21 mouse cellular contexts compared by ENCODE assay signal in the genomic region with DNA sequence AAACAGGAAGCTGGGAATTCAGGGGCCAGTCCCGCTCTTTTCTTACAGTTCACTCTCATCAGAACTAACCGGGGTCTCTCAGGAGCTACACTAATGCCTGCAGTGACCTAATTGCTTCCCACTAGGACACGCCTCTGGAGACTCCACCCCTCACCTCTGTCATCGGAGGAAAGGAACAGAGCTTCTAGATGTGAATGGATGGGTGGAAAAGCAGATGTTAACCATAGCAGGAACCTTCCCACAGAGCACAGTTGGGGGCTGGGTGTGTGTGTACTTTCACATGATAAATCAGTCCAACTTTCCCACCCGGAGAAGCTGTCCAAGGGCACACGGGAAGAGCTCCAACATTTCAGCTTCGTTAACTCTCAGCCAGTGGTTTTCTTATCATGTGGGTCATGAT.
DNase-seq lines count a peak whose midpoint lies in the region; ATAC-seq and TF ChIP-seq lines count a peak whose summit lies in the region.
"Had no signal": no experiment of that assay in that cellular context is flagged by ENCODE, and none has a peak within 500 bp of the region (broad histone marks: within the 10 kb centered on the region; RNA-seq: fewer than 3 reads in every experiment).

No protein-coding gene starts in this region.

- H3K36me3 ChIP-seq in heart, embryonic 10.5 days = no peaks in the 10 kb centered on the region
- no peaks in the 10 kb centered on the region for H3K36me3 ChIP-seq in lung, embryonic 15.5 days
- H3K36me3 ChIP-seq in stomach, embryonic 14.5 days (ENCODE audit: control insufficient read depth, insufficient read depth, low read length) = no peaks in the 10 kb centered on the region
- H3K36me3 ChIP-seq: forebrain, embryonic 15.5 days; hindbrain, embryonic 15.5 days; limb, embryonic 12.5 days had no signal

- H3K27ac ChIP-seq in heart, embryonic 10.5 days = no peak overlapping the region
- H3K27ac ChIP-seq in lung, embryonic 15.5 days = 0 out of 2 replicates have a peak overlapping the region, but pooled peaks have one; percentile 12
- no peak overlapping the region for H3K27ac ChIP-seq in stomach, embryonic 14.5 days (ENCODE audit: low read length)
- H3K27ac ChIP-seq: forebrain, embryonic 15.5 days; gastrocnemius, adult 2 months; hindbrain, embryonic 15.5 days; limb, embryonic 12.5 days had no signal

- H3K4me1 ChIP-seq in heart, embryonic 10.5 days = 0 out of 2 replicates have a peak, but pooled peaks cover 6% of the 10 kb centered on the region
- peaks cover 14% of the 10 kb centered on the region for H3K4me1 ChIP-seq in lung, embryonic 15.5 days
- H3K4me1 ChIP-seq in lung, adult 2 months (ENCODE audit: control insufficient read depth, insufficient read depth, low read length) = no peaks in the 10 kb centered on the region
- peaks cover 5% of the 10 kb centered on the region; the same call in 1 of the 2 replicates for H3K4me1 ChIP-seq in stomach, embryonic 14.5 days (ENCODE audit: control insufficient read depth, insufficient read depth, low read length)

- no peak for TF ChIP-seq POLR2A in lung, adult 2 months (IDR thresholded peaks at IDR 0.05; ENCODE audit: borderline replicate concordance, extremely low read depth, low read depth, low read length)

- no peak overlapping the region; the same call in 1 of the 2 replicates for H3K4me2 ChIP-seq in lung, embryonic 15.5 days
- no peak overlapping the region for H3K4me2 ChIP-seq in stomach, embryonic 14.5 days (replicated peaks; ENCODE audit: low read depth, low read length)
- H3K4me2 ChIP-seq: forebrain, embryonic 15.5 days; hindbrain, embryonic 15.5 days; limb, embryonic 12.5 days; midbrain, embryonic 11.5 days had no signal

- TF ChIP-seq CTCF in lung, adult 2 months (IDR thresholded peaks at IDR 0.05; ENCODE audit: insufficient read depth, low read length) = no peak

- peaks cover 22% of the 10 kb centered on the region for H3K27me3 ChIP-seq in heart, embryonic 10.5 days (ENCODE audit: insufficient read depth, poor library complexity, severe bottlenecking)
- peaks cover 3% of the 10 kb centered on the region for H3K27me3 ChIP-seq in lung, embryonic 15.5 days
- H3K27me3 ChIP-seq in stomach, embryonic 14.5 days (ENCODE audit: control insufficient read depth, insufficient read depth, low read length) = no peaks in the 10 kb centered on the region
- H3K27me3 ChIP-seq: forebrain, embryonic 15.5 days; hindbrain, embryonic 15.5 days had no signal

- H3K9me3 ChIP-seq in heart, embryonic 10.5 days = no peaks in the 10 kb centered on the region
- H3K9me3 ChIP-seq in lung, embryonic 15.5 days = no peaks in the 10 kb centered on the region
- H3K9me3 ChIP-seq in stomach, embryonic 14.5 days (ENCODE audit: control insufficient read depth, low read depth, low read length) = no peaks in the 10 kb centered on the region
- H3K9me3 ChIP-seq: forebrain, embryonic 15.5 days; hindbrain, embryonic 15.5 days; limb, embryonic 12.5 days had no signal

- intact Hi-C loops in heart, postnatal 36 days (cut with DNase I) = no loop called here

- no peak overlapping the region for H3K9ac ChIP-seq in lung, embryonic 15.5 days
- no peak overlapping the region for H3K9ac ChIP-seq in stomach, embryonic 14.5 days (replicated peaks; ENCODE audit: low read depth, low read length)
- H3K9ac ChIP-seq: forebrain, embryonic 15.5 days; hindbrain, embryonic 15.5 days; limb, embryonic 12.5 days had no signal

- ATAC-seq in lung, embryonic 15.5 days (ENCODE audit: borderline replicate concordance, extremely low read depth, low FRiP score, low TSS enrichment) = peak; percentile 78
- ATAC-seq in stomach, embryonic 14.5 days (ENCODE audit: insufficient number of reproducible peaks, insufficient read depth, low FRiP score, low read depth) = 0 out of 2 replicates have a peak, but pooled peaks have one; percentile 14
- ATAC-seq in monocyte, adult 5-6 weeks (replicated peaks; ENCODE audit: insufficient number of reproducible peaks, low FRiP score, low TSS enrichment, poor library complexity, severe bottlenecking) = no peak
- ATAC-seq: forebrain, embryonic 15.5 days had no signal

- DNase-seq in heart, embryonic 10.5 days (ENCODE audit: low spot score) = peak; percentile 68
- no peak for DNase-seq in heart, postnatal 36 days
- DNase-seq in lung, adult 2 months = no peak
- peak; percentile 69 for DNase-seq in R1 (ENCODE audit: low read depth, low spot score)
- DNase-seq: cerebellum, postnatal 10 days; gastrocnemius, adult 2 months; heart, adult 18-20 months; heart, postnatal 10 days; kidney, adult 2 months; lung, adult 18-20 months; right cerebral cortex, postnatal 4 days; thymus, postnatal 25 days had no signal

- 39% methylated on average over 7 of the region's 7 CpGs for WGBS in heart, embryonic 10.5 days
- WGBS in lung, embryonic 15.5 days = 22% methylated on average over 7 of the region's 7 CpGs
- WGBS in lung, adult 2 months = 36% methylated on average over 7 of the region's 7 CpGs
- WGBS in stomach, embryonic 14.5 days = 28% methylated on average over 7 of the region's 7 CpGs

- no peak overlapping the region for H3K4me3 ChIP-seq in heart, embryonic 10.5 days
- H3K4me3 ChIP-seq in lung, embryonic 15.5 days = no peak overlapping the region
- no peak overlapping the region for H3K4me3 ChIP-seq in lung, adult 2 months (replicated peaks; ENCODE audit: extremely low read depth, low read depth, low read length)
- H3K4me3 ChIP-seq in stomach, embryonic 14.5 days (ENCODE audit: low read depth, low read length) = no peak overlapping the region
- H3K4me3 ChIP-seq: erythroblast, embryonic 14.5 days; forebrain, embryonic 15.5 days; gastrocnemius, adult 2 months; hindbrain, embryonic 15.5 days; limb, embryonic 12.5 days; myocyte had no signal

Comparison
In these comparisons a context has a peak if more than half of its experiments do, and no peak if none do; other contexts are left out.
1. DNase-seq: peak in heart, embryonic 10.5 days (single experiment) and R1 (single experiment); none in heart, postnatal 36 days (0 of 2) and lung, adult 2 months (single experiment).